Mouse (Mus musculus): ENCODE measurements at regions not wholly inside any gene's neighbourhood (a gene's known extent, or its start where the extent isn't known, plus 50 kb on each side); places are given as distances from the start of the nearest gene placed in this dataset.

GRCm38 (mm10) chr5:73945671-73946070 lies 122.6 kb downstream of the Usp46 start:
- Histone ChIP-seq H3K4me3 (no peak overlapping the region), H3K4me1 (ENCODE audit: control insufficient read depth, insufficient read depth, low read length) (no peaks in the 10 kb centered on the region), H3K27me3 (ENCODE audit: control insufficient read depth, insufficient read depth, low read length) (no peaks in the 10 kb centered on the region), H3K36me3 (ENCODE audit: control insufficient read depth, insufficient read depth, low read length) (no peaks in the 10 kb centered on the region), H3K79me2 (replicated peaks; ENCODE audit: control insufficient read depth, insufficient read depth, low read length) (no peaks in the 10 kb centered on the region), H3K9ac (ENCODE audit: low read depth, low read length) (no peak overlapping the region), H3K27ac (no peak overlapping the region)
- 84% methylated on average over 3 of the region's 3 CpGs for WGBS
- TF ChIP-seq CTCF (IDR thresholded peaks at IDR 0.05) (no peak), POLR2A (IDR thresholded peaks at IDR 0.05; ENCODE audit: insufficient read depth, low read depth, low read length) (no peak), EP300 (IDR thresholded peaks at IDR 0.05; ENCODE audit: insufficient read depth, low read depth, low read length) (no peak)
- intact Hi-C loops (cut with DNase I), result no loop called here
- no peak for DNase-seq

GRCm38 (mm10) chr5:73946164-73946563 lies 122.1 kb downstream of the Usp46 start:
- intact Hi-C loops (cut with DNase I), result no loop called here
- TF ChIP-seq POLR2A (IDR thresholded peaks at IDR 0.05; ENCODE audit: insufficient read depth, low read depth, low read length), result no peak
- H3K9ac ChIP-seq (ENCODE audit: low read depth, low read length), result no peak overlapping the region
- no peak overlapping the region for H3K4me3 ChIP-seq
- no peaks in the 10 kb centered on the region for H3K27me3 ChIP-seq (ENCODE audit: control insufficient read depth, insufficient read depth, low read length)
- H3K4me1 ChIP-seq (ENCODE audit: control insufficient read depth, insufficient read depth, low read length), result no peaks in the 10 kb centered on the region
- DNase-seq, result no peak
- no peaks in the 10 kb centered on the region for H3K36me3 ChIP-seq (ENCODE audit: control insufficient read depth, insufficient read depth, low read length)
- H3K79me2 ChIP-seq (replicated peaks; ENCODE audit: control insufficient read depth, insufficient read depth, low read length), result no peaks in the 10 kb centered on the region
- 85% methylated on average over 6 of the region's 6 CpGs for WGBS
- no peak overlapping the region for H3K27ac ChIP-seq

GRCm38 (mm10) chr5:73948031-73948899 lies 120.0 kb downstream of the Usp46 start:
- TF ChIP-seq POLR2A (IDR thresholded peaks at IDR 0.05; ENCODE audit: insufficient read depth, low read depth, low read length), result no peak
- intact Hi-C loops (cut with DNase I), result no loop called here
- H3K36me3 ChIP-seq (ENCODE audit: control insufficient read depth, insufficient read depth, low read length), result no peaks in the 10 kb centered on the region

More at GRCm38 (mm10) chr5:73948031-73948899, 120.0 kb downstream of the Usp46 start:
- Histone ChIP-seq H3K4me3 (no peak overlapping the region), H3K9ac (ENCODE audit: low read depth, low read length) (no peak overlapping the region), H3K79me2 (replicated peaks; ENCODE audit: control insufficient read depth, insufficient read depth, low read length) (no peaks in the 10 kb centered on the region), H3K4me1 (ENCODE audit: control insufficient read depth, insufficient read depth, low read length) (no peaks in the 10 kb centered on the region), H3K27ac (no peak overlapping the region), H3K27me3 (ENCODE audit: control insufficient read depth, insufficient read depth, low read length) (no peaks in the 10 kb centered on the region)
- no peak for DNase-seq
- 86% methylated on average over 9 of the region's 9 CpGs for WGBS

Measured in heart, adult 2 months (tissue).